In genomic region chr10:51015362-51015761, GRCm38 (mm10) we compare ENCODE assay signal across 22 mouse cellular contexts.
DNase-seq lines count a peak whose midpoint lies in the region; ATAC-seq and TF ChIP-seq lines count a peak whose summit lies in the region.
"Had no signal": no experiment of that assay in that cellular context is flagged by ENCODE, and none has a peak within 500 bp of the region (broad histone marks: within the 10 kb centered on the region; RNA-seq: fewer than 3 reads in every experiment).

No protein-coding gene starts in this region.

- WGBS in forebrain, embryonic 13.5 days: 69% methylated on average over 1 of the region's 1 CpGs
- 93% methylated on average over 1 of the region's 1 CpGs for WGBS in forebrain, embryonic 10.5 days
- 47% methylated on average over 1 of the region's 1 CpGs for WGBS in hindbrain, embryonic 12.5 days
- WGBS in hindbrain, postnatal 0 days: 51% methylated on average over 1 of the region's 1 CpGs
- 53% methylated on average over 1 of the region's 1 CpGs for WGBS in forebrain, embryonic 16.5 days

- peak; percentile 64 for ATAC-seq in forebrain, embryonic 13.5 days
- peak; percentile 11; the same call in 1 of the 2 replicates for ATAC-seq in hindbrain, embryonic 12.5 days (ENCODE audit: low FRiP score)
- no peak for ATAC-seq in hindbrain, postnatal 0 days
- peak; percentile 68 for ATAC-seq in forebrain, embryonic 16.5 days
- ATAC-seq: activated CD4-positive, CD25-positive, alpha-beta regulatory T cell, adult 4 months; inflammation-experienced regulatory T-cells, adult 6 months; intestine, embryonic 16.5 days had no signal

- no peak overlapping the region for H3K4me3 ChIP-seq in forebrain, embryonic 13.5 days
- H3K4me3 ChIP-seq in forebrain, embryonic 10.5 days: no peak overlapping the region
- H3K4me3 ChIP-seq in hindbrain, embryonic 12.5 days: no peak overlapping the region
- no peak overlapping the region for H3K4me3 ChIP-seq in hindbrain, postnatal 0 days (ENCODE audit: low read length)
- H3K4me3 ChIP-seq in forebrain, embryonic 16.5 days (replicated peaks; ENCODE audit: low read length): no peak overlapping the region
- H3K4me3 ChIP-seq: embryonic facial prominence, embryonic 12.5 days; embryonic facial prominence, embryonic 15.5 days; hindbrain, embryonic 13.5 days had no signal

- H3K27me3 ChIP-seq in forebrain, embryonic 13.5 days: no peaks in the 10 kb centered on the region
- peaks cover 56% of the 10 kb centered on the region for H3K27me3 ChIP-seq in forebrain, embryonic 10.5 days (ENCODE audit: poor library complexity, severe bottlenecking)
- no peaks in the 10 kb centered on the region; the same call in 1 of the 2 replicates for H3K27me3 ChIP-seq in hindbrain, embryonic 12.5 days
- H3K27me3 ChIP-seq in hindbrain, postnatal 0 days (ENCODE audit: insufficient read depth, low read length): no peaks in the 10 kb centered on the region
- no peaks in the 10 kb centered on the region for H3K27me3 ChIP-seq in forebrain, embryonic 16.5 days (replicated peaks; ENCODE audit: control insufficient read depth, insufficient read depth, low read length)
- H3K27me3 ChIP-seq: embryonic facial prominence, embryonic 12.5 days; embryonic facial prominence, embryonic 15.5 days; hindbrain, embryonic 13.5 days had no signal

- H3K4me1 ChIP-seq in forebrain, embryonic 13.5 days: peaks cover 17% of the 10 kb centered on the region
- peaks cover 23% of the 10 kb centered on the region for H3K4me1 ChIP-seq in forebrain, embryonic 10.5 days
- H3K4me1 ChIP-seq in hindbrain, embryonic 12.5 days: peaks cover 16% of the 10 kb centered on the region; the same call in 1 of the 2 replicates
- H3K4me1 ChIP-seq in hindbrain, postnatal 0 days (ENCODE audit: insufficient read depth, low read length): peaks cover 3% of the 10 kb centered on the region; the same call in 1 of the 2 replicates
- peaks cover 10% of the 10 kb centered on the region for H3K4me1 ChIP-seq in forebrain, embryonic 16.5 days (replicated peaks; ENCODE audit: control insufficient read depth, insufficient read depth, low read length)
- H3K4me1 ChIP-seq: embryonic facial prominence, embryonic 12.5 days had no signal

- TF ChIP-seq CTCF in hindbrain, postnatal 0 days (IDR thresholded peaks at IDR 0.05; ENCODE audit: low read depth): no peak

- no peaks in the 10 kb centered on the region for H3K9me3 ChIP-seq in forebrain, embryonic 13.5 days (replicated peaks)
- no peaks in the 10 kb centered on the region for H3K9me3 ChIP-seq in forebrain, embryonic 10.5 days
- H3K9me3 ChIP-seq in hindbrain, embryonic 12.5 days (replicated peaks): no peaks in the 10 kb centered on the region
- no peaks in the 10 kb centered on the region for H3K9me3 ChIP-seq in hindbrain, postnatal 0 days (ENCODE audit: low read length)
- no peaks in the 10 kb centered on the region for H3K9me3 ChIP-seq in forebrain, embryonic 16.5 days (ENCODE audit: control insufficient read depth, low read length)
- H3K9me3 ChIP-seq: embryonic facial prominence, embryonic 12.5 days; embryonic facial prominence, embryonic 15.5 days; hindbrain, embryonic 13.5 days had no signal

- H3K4me2 ChIP-seq in forebrain, embryonic 13.5 days: no peak overlapping the region
- H3K4me2 ChIP-seq in hindbrain, embryonic 12.5 days (replicated peaks): no peak overlapping the region
- no peak overlapping the region for H3K4me2 ChIP-seq in hindbrain, postnatal 0 days (ENCODE audit: low read depth, low read length)
- H3K4me2 ChIP-seq in forebrain, embryonic 16.5 days (ENCODE audit: low read length): no peak overlapping the region
- H3K4me2 ChIP-seq: embryonic facial prominence, embryonic 12.5 days; embryonic facial prominence, embryonic 15.5 days; heart, embryonic 11.5 days; hindbrain, embryonic 13.5 days had no signal

- no peaks in the 10 kb centered on the region for H3K36me3 ChIP-seq in forebrain, embryonic 13.5 days (ENCODE audit: poor library complexity, severe bottlenecking)
- H3K36me3 ChIP-seq in forebrain, embryonic 10.5 days (replicated peaks): no peaks in the 10 kb centered on the region
- no peaks in the 10 kb centered on the region for H3K36me3 ChIP-seq in hindbrain, embryonic 12.5 days
- no peaks in the 10 kb centered on the region for H3K36me3 ChIP-seq in hindbrain, postnatal 0 days (ENCODE audit: insufficient read depth, low read length)
- no peaks in the 10 kb centered on the region for H3K36me3 ChIP-seq in forebrain, embryonic 16.5 days (ENCODE audit: control insufficient read depth, insufficient read depth)
- H3K36me3 ChIP-seq: embryonic facial prominence, embryonic 12.5 days; embryonic facial prominence, embryonic 15.5 days; hindbrain, embryonic 13.5 days had no signal

- DNase-seq in forebrain, embryonic 10.5 days (ENCODE audit: extremely low spot score, low spot score): no peak
- DNase-seq in hindbrain, postnatal 0 days (ENCODE audit: low spot score): no peak
- no peak for DNase-seq in thymus, postnatal 36 days
- DNase-seq: adrenal gland, adult 8-10 months; adrenal gland, postnatal 25 days; cerebellum, adult 11 months; cerebellum, adult 2 months; cerebellum, adult 9-11 months; cerebellum, postnatal 25 days; gastrocnemius, postnatal 10 days; heart, adult 11 months; kidney, adult 18-20 months had no signal

- no peak overlapping the region for H3K9ac ChIP-seq in forebrain, embryonic 13.5 days
- H3K9ac ChIP-seq in hindbrain, embryonic 12.5 days: no peak overlapping the region
- no peak overlapping the region for H3K9ac ChIP-seq in hindbrain, postnatal 0 days (replicated peaks; ENCODE audit: low read length)
- H3K9ac ChIP-seq in forebrain, embryonic 16.5 days (replicated peaks; ENCODE audit: low read depth, low read length): no peak overlapping the region
- H3K9ac ChIP-seq: embryonic facial prominence, embryonic 12.5 days; embryonic facial prominence, embryonic 15.5 days; hindbrain, embryonic 13.5 days had no signal

- peak overlapping the region; percentile 44; the same call in 1 of the 2 replicates for H3K27ac ChIP-seq in forebrain, embryonic 13.5 days
- H3K27ac ChIP-seq in forebrain, embryonic 10.5 days: no peak overlapping the region
- no peak overlapping the region for H3K27ac ChIP-seq in hindbrain, embryonic 12.5 days
- H3K27ac ChIP-seq in hindbrain, postnatal 0 days: no peak overlapping the region
- H3K27ac ChIP-seq in forebrain, embryonic 16.5 days (ENCODE audit: low read length): no peak overlapping the region
- H3K27ac ChIP-seq: embryonic facial prominence, embryonic 12.5 days; embryonic facial prominence, embryonic 15.5 days; hindbrain, embryonic 13.5 days had no signal
